Mouse (Mus musculus) ES-Bruce4 (cell line): ENCODE results near the gene Abhd10.

Experiments used
- EP300 ChIP-seq: IDR thresholded peaks from 2 replicates; pipeline ENCODE4 v1.6.1; 2011; ENCODE audit warnings: low read depth, low read length; ENCODE audit not compliant: insufficient read depth
- POLR2A ChIP-seq: IDR thresholded peaks from one replicate; pipeline ENCODE4 v1.8.1; 2011; ENCODE audit warnings: low read length; ENCODE audit not compliant: insufficient read depth

DNA sequence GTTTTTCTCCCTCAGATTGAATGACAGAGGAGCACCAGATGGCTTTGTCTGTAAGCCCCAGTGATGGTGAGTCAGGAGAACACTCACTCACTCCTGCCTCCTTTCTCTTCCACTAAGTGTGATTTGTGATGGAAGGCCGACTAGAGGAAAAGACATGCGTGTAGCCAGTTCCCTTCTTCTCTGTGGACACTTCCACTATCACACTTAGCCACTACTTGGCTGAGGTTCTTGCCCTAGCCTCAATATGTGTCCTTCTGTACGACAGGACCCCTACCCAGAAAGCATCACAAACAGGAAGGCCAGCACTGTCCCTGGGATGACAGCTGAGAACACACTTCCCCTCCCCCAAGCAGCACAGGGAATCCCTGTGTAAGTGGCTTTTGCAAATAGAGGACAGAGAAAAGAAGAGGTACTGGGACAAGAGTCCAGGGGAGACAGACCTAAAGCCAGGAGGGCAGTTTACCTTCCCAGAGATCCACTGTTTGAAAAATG is 20.2 kb downstream of the Abhd10 start:
- TF ChIP-seq POLR2A: no peak
- TF ChIP-seq EP300: no peak
